Mouse (Mus musculus) thymus, adult 2 months (tissue): ENCODE measurements around the gene Mob1b. TPM values are rescaled to one million over a fixed set of nuclear protein-coding genes. Genes with fewer than 3 reads are reported as not detected.

Source experiments
- DNase-seq: peaks from one replicate; pipeline ENCODE4 v3.0.0; 2021
- H3K27ac ChIP-seq: fragments of 200-500 bp; 2 replicates; pipeline ENCODE4 v1.5.1; 2012; ENCODE audit warnings: low read length, control low read depth; ENCODE audit not compliant: control insufficient read depth, insufficient read depth
- H3K27me3 ChIP-seq: fragments of 200-500 bp; 2 replicates; pipeline ENCODE4 v1.6.1; 2012; ENCODE audit warnings: mild to moderate bottlenecking, low read length, moderate library complexity, mixed read lengths; ENCODE audit not compliant: control insufficient read depth, insufficient read depth
- H3K36me3 ChIP-seq: fragments of 200-500 bp; 2 replicates; pipeline ENCODE4 v1.6.1; 2012; ENCODE audit warnings: mild to moderate bottlenecking, low read length, moderate library complexity; ENCODE audit not compliant: control insufficient read depth, insufficient read depth
- H3K4me1 ChIP-seq: fragments of 200-500 bp; replicated peaks from 2 replicates; pipeline ENCODE4 v1.6.1; 2012; ENCODE audit warnings: low read length; ENCODE audit not compliant: control insufficient read depth, insufficient read depth
- H3K4me3 ChIP-seq: fragments of 200-500 bp; 2 replicates; pipeline ENCODE4 v1.5.1; 2012; ENCODE audit warnings: mild to moderate bottlenecking, low read length, control low read depth, moderate library complexity; ENCODE audit not compliant: control insufficient read depth, insufficient read depth
- CTCF ChIP-seq: fragments of 200-500 bp; IDR thresholded peaks from 2 replicates; pipeline ENCODE4 v1.5.1; 2012; ENCODE audit warnings: mild to moderate bottlenecking, control low read depth, low read length, moderate library complexity, borderline replicate concordance; ENCODE audit not compliant: control insufficient read depth, poor library complexity, insufficient read depth; ENCODE audit errors: extremely low read depth
- POLR2A ChIP-seq: fragments of 200-500 bp; IDR thresholded peaks from 2 replicates; pipeline ENCODE4 v1.6.1; 2012; ENCODE audit warnings: mild to moderate bottlenecking, low read length, control low read depth, moderate library complexity; ENCODE audit not compliant: control insufficient read depth, poor library complexity, insufficient read depth; ENCODE audit errors: extremely low read depth
- WGBS: fragments of 180-500 bp; shearing (Covaris S2); methylation state at CpG from one replicate; pipeline ENCODE4 v1.1.7; 2018; 5-methylcytosine and 5-hydroxymethylcytosine counted together
- polyA plus RNA-seq: library from polyadenylated mRNA; depleted of rRNA; stranded (reverse); fragments of >200 nt; gene quantifications from 2 replicates; pipeline ENCODE4 v1.2.3, GENCODE M21; 2012

Gene Mob1b
- polyA plus RNA-seq, 1 experiment, result 4.9 TPM

GRCm38 (mm10) chr5:88712328-88712727, 8.3 kb upstream of the Mob1b start:
- Histone ChIP-seq H3K36me3 (no peaks in the 10 kb centered on the region), H3K27ac (no peak overlapping the region), H3K27me3 (no peaks in the 10 kb centered on the region), H3K4me1 (no peaks in the 10 kb centered on the region), H3K4me3 (no peak overlapping the region)
- TF ChIP-seq CTCF (no peak), POLR2A (no peak)
- 89% methylated on average over 6 of the region's 6 CpGs for WGBS
- DNase-seq, result no peak

- no peak for DNase-seq
- WGBS, result 85% methylated on average over 2 of the region's 2 CpGs
- TF ChIP-seq POLR2A (no peak), CTCF (no peak)
- Histone ChIP-seq H3K27ac (no peak overlapping the region), H3K4me3 (no peak overlapping the region), H3K36me3 (no peaks in the 10 kb centered on the region), H3K4me1 (peaks cover 11% of the 10 kb centered on the region), H3K27me3 (no peaks in the 10 kb centered on the region)
Observed at GRCm38 (mm10) chr5:88716983-88717382, 3.7 kb upstream of the Mob1b start.

GRCm38 (mm10) chr5:88721003-88721475, 384 bp downstream of the Mob1b start:
- Histone ChIP-seq H3K4me3 (peak overlapping the region; percentile 99), H3K27ac (no peak overlapping the region)

GRCm38 (mm10) chr5:88721565-88722212, 1.0 kb downstream of the Mob1b start:
- peaks cover 15% of the 10 kb centered on the region for H3K4me1 ChIP-seq
- H3K27ac ChIP-seq, result no peak overlapping the region
- WGBS, result 7% methylated on average over 31 of the region's 31 CpGs
- H3K36me3 ChIP-seq, result no peaks in the 10 kb centered on the region
- TF ChIP-seq POLR2A (no peak), CTCF (no peak)
- H3K27me3 ChIP-seq, result no peaks in the 10 kb centered on the region
- peak overlapping the region; percentile 99 for H3K4me3 ChIP-seq
- peak; percentile 20 for DNase-seq

More at GRCm38 (mm10) chr5:88721003-88721475, 384 bp downstream of the Mob1b start:
- Histone ChIP-seq H3K4me1 (peaks cover 15% of the 10 kb centered on the region), H3K36me3 (no peaks in the 10 kb centered on the region), H3K27me3 (no peaks in the 10 kb centered on the region)
- no peak for TF ChIP-seq POLR2A
- TF ChIP-seq CTCF, result no peak
- under 1% methylated on average over 38 of the region's 38 CpGs for WGBS
- DNase-seq, result no peak

- H3K4me3 ChIP-seq, result peak overlapping the region; percentile 99; the same call in 1 of the 2 replicates
- H3K36me3 ChIP-seq, result no peaks in the 10 kb centered on the region
- WGBS, result 80% methylated on average over 4 of the region's 4 CpGs
- TF ChIP-seq CTCF (no peak), POLR2A (no peak)
- no peak for DNase-seq
- H3K27ac ChIP-seq, result no peak overlapping the region
- H3K27me3 ChIP-seq, result no peaks in the 10 kb centered on the region
- peaks cover 15% of the 10 kb centered on the region for H3K4me1 ChIP-seq
Observed at GRCm38 (mm10) chr5:88722213-88722600, 1.6 kb downstream of the Mob1b start.

- peaks cover 15% of the 10 kb centered on the region for H3K4me1 ChIP-seq
- no peaks in the 10 kb centered on the region; the same call in 1 of the 2 replicates for H3K36me3 ChIP-seq
- no peak for DNase-seq
- no peak for TF ChIP-seq POLR2A
- TF ChIP-seq CTCF, result no peak
- no peaks in the 10 kb centered on the region for H3K27me3 ChIP-seq
- no peak overlapping the region for H3K4me3 ChIP-seq
- WGBS, result 81% methylated on average over 3 of the region's 3 CpGs
- no peak overlapping the region for H3K27ac ChIP-seq
Observed at GRCm38 (mm10) chr5:88724030-88724429, 3.4 kb downstream of the Mob1b start.

GRCm38 (mm10) chr5:88727593-88728144, 7.0 kb downstream of the Mob1b start:
- H3K4me3 ChIP-seq, result no peak overlapping the region
- no peaks in the 10 kb centered on the region; the same call in 1 of the 2 replicates for H3K36me3 ChIP-seq
- no peak for DNase-seq
- TF ChIP-seq CTCF, result no peak
- TF ChIP-seq POLR2A, result no peak
- no peak overlapping the region for H3K27ac ChIP-seq
- H3K27me3 ChIP-seq, result no peaks in the 10 kb centered on the region
- H3K4me1 ChIP-seq, result no peaks in the 10 kb centered on the region
- WGBS, result 39% methylated on average over 3 of the region's 3 CpGs
